Mouse (Mus musculus) CH12.LX (cell line): ENCODE measurements around the gene Cldn10. TPM values are rescaled to one million over a fixed set of nuclear protein-coding genes. Genes with fewer than 3 reads are reported as not detected.
A peak's percentile ranks its signal among the peaks of the same experiment; 100 is the strongest.

Experiments
- DNase-seq: peaks from one replicate; pipeline ENCODE4 v3.0.0-alpha.2; 2013; ENCODE audit errors: extremely low read depth
- H3K27ac ChIP-seq: 2 replicates; pipeline ENCODE4 v1.5.1; 2012; ENCODE audit warnings: low read depth, mild to moderate bottlenecking, control low read depth, moderate library complexity; ENCODE audit not compliant: insufficient read depth
- H3K27me3 ChIP-seq: replicated peaks from 2 replicates; pipeline ENCODE3; 2012; ENCODE audit warnings: inconsistent platforms
- H3K36me3 ChIP-seq, 2 experiments: replicated peaks in 1 of 2; 2 replicates each; pipeline versions ENCODE3 to v1.6.1; 2012; ENCODE audit warnings: inconsistent platforms in 1 of 2, low read length in 1 of 2, mild to moderate bottlenecking in 1 of 2, mixed read lengths in 1 of 2, moderate library complexity in 1 of 2; ENCODE audit not compliant: control insufficient read depth in 1 of 2, insufficient read depth in 1 of 2
- H3K4me1 ChIP-seq, 2 experiments: 2 replicates each; pipeline ENCODE4 v1.6.1; 2012; ENCODE audit warnings: inconsistent platforms in 1 of 2, moderate library complexity in 1 of 2; ENCODE audit not compliant: insufficient read depth in 2 of 2, control insufficient read depth in 1 of 2
- H3K4me2 ChIP-seq: 2 replicates; pipeline ENCODE4 v1.6.1; 2012; ENCODE audit warnings: low read depth, mild to moderate bottlenecking, control low read depth; ENCODE audit not compliant: poor library complexity, insufficient read depth, severe bottlenecking
- H3K4me3 ChIP-seq, 3 experiments: fragments of 150-350 bp in 1 of 3; sonication (generic) in 1 of 3; replicated peaks in 1 of 3; 2 replicates each; pipeline versions ENCODE3 to v1.5.1; 2011 to 2012; ENCODE audit warnings: low read depth in 2 of 3, low read length in 2 of 3, mild to moderate bottlenecking in 2 of 3, moderate library complexity in 2 of 3, control low read depth in 1 of 3, improper control_type of control experiment in 1 of 3, inconsistent platforms in 1 of 3, mixed read lengths in 1 of 3; ENCODE audit not compliant: poor library complexity in 1 of 3
- H3K79me2 ChIP-seq: replicated peaks from 2 replicates; pipeline ENCODE4 v1.6.1; 2012; ENCODE audit warnings: mild to moderate bottlenecking, moderate library complexity; ENCODE audit not compliant: control insufficient read depth, poor library complexity, insufficient read depth, severe bottlenecking; ENCODE audit errors: extremely low read depth
- H3K9ac ChIP-seq: 2 replicates; pipeline ENCODE4 v1.6.1; 2012; ENCODE audit warnings: low read depth, mild to moderate bottlenecking, control low read depth, moderate library complexity; ENCODE audit not compliant: insufficient read depth
- H3K9me3 ChIP-seq: replicated peaks from 2 replicates; pipeline ENCODE3; 2012; ENCODE audit warnings: low read length, inconsistent platforms, mixed read lengths
- CHD2 ChIP-seq: IDR thresholded peaks from 2 replicates; pipeline ENCODE4 v1.6.1; 2011; ENCODE audit warnings: low read length, improper control_type of control experiment
- CTCF ChIP-seq, 2 experiments: IDR thresholded peaks in 1 of 2; conservative IDR thresholded peaks in 1 of 2; 2 replicates each; pipeline ENCODE4 v1.5.1; 2011 to 2012; ENCODE audit warnings: low read depth in 2 of 2, low read length in 2 of 2, improper control_type of control experiment in 1 of 2, inconsistent platforms in 1 of 2, mild to moderate bottlenecking in 1 of 2, moderate library complexity in 1 of 2
- E2F4 ChIP-seq: IDR thresholded peaks from 2 replicates; pipeline ENCODE4 v1.6.1; 2011; ENCODE audit warnings: low read depth, low read length, improper control_type of control experiment; ENCODE audit not compliant: insufficient replicate concordance
- GABPA ChIP-seq: IDR thresholded peaks from 2 replicates; pipeline ENCODE4 v1.6.1; 2012; ENCODE audit warnings: low read depth, low read length, improper control_type of control experiment, inconsistent platforms; ENCODE audit not compliant: insufficient replicate concordance
- JUN ChIP-seq: IDR thresholded peaks from 2 replicates; pipeline ENCODE4 v1.6.1; 2011; ENCODE audit warnings: low read depth, mild to moderate bottlenecking, low read length, improper control_type of control experiment, moderate library complexity; ENCODE audit not compliant: insufficient read depth
- KAT2A ChIP-seq: IDR thresholded peaks from 2 replicates; pipeline ENCODE4 v1.6.1; 2012; ENCODE audit warnings: low read length, improper control_type of control experiment, inconsistent platforms; ENCODE audit not compliant: insufficient replicate concordance
- MAFK ChIP-seq: IDR thresholded peaks from 2 replicates; pipeline ENCODE4 v1.6.1; 2011; ENCODE audit warnings: low read length, improper control_type of control experiment; ENCODE audit not compliant: insufficient replicate concordance
- MAX ChIP-seq: IDR thresholded peaks from 2 replicates; pipeline ENCODE4 v1.6.1; 2011; ENCODE audit warnings: low read length, improper control_type of control experiment
- MAZ ChIP-seq: IDR thresholded peaks from 2 replicates; pipeline ENCODE4 v1.6.1; 2012; ENCODE audit warnings: low read depth, mild to moderate bottlenecking, inconsistent platforms, low read length, improper control_type of control experiment, moderate library complexity
- POLR2AphosphoS2 ChIP-seq: IDR thresholded peaks from 2 replicates; pipeline ENCODE4 v1.6.1; 2011; ENCODE audit warnings: low read depth, low read length, improper control_type of control experiment
- RAD21 ChIP-seq: IDR thresholded peaks from 2 replicates; pipeline ENCODE4 v1.6.1; 2011; ENCODE audit warnings: low read depth, mild to moderate bottlenecking, low read length, improper control_type of control experiment, moderate library complexity
- SMC3 ChIP-seq: IDR thresholded peaks from 2 replicates; pipeline ENCODE4 v1.6.1; 2011; ENCODE audit warnings: low read depth, low read length, improper control_type of control experiment
- TBP ChIP-seq: conservative IDR thresholded peaks from 2 replicates; pipeline ENCODE4 v1.6.1; 2011; ENCODE audit warnings: low read depth, low read length, improper control_type of control experiment
- UBTF ChIP-seq: IDR thresholded peaks from 2 replicates; pipeline ENCODE4 v1.6.1; 2012; ENCODE audit warnings: low read depth, mild to moderate bottlenecking, inconsistent platforms, low read length, improper control_type of control experiment, moderate library complexity
- USF1 ChIP-seq: IDR thresholded peaks from 2 replicates; pipeline ENCODE4 v1.6.1; 2014; ENCODE audit warnings: low read depth, mild to moderate bottlenecking, inconsistent platforms, low read length, improper control_type of control experiment
- dilution Hi-C: fragments of 300-500 bp; cut with MboI; formaldehyde crosslinking; loops from 2 replicates; pipeline ENCODE4 v1.14.3; 2020; ENCODE audit warnings: low sequenced_read_pairs; ENCODE audit not compliant: extremely low pct_unique_long_range_greater_than_20kb, extremely low pct_ligation_motif_present
- in situ Hi-C: fragments of 300-500 bp; cut with MboI; formaldehyde crosslinking; loops from 3 replicates; pipeline ENCODE4 v1.14.3; 2019; ENCODE audit warnings: low sequenced_read_pairs, low pct_ligation_motif_present, low pct_unique_long_range_greater_than_20kb, mixed read lengths
- polyA plus RNA-seq: library from polyadenylated mRNA; unstranded; fragments of >175 nt; gene quantifications from 2 replicates; pipeline ENCODE4 v1.2.1, GENCODE M21; 2012; ENCODE audit warnings: low read depth; ENCODE audit not compliant: insufficient read length
- total RNA-seq, 2 experiments: library from RNA; depleted of rRNA; stranded (reverse); fragments of 300-350 nt in 1 of 2; fragments of >200 nt in 1 of 2; gene quantifications; 2 replicates each; pipeline ENCODE4 v1.2.3; 2012 to 2014

Cldn10 gene
- total and polyA plus RNA-seq, 3 experiments: not detected

DNA sequence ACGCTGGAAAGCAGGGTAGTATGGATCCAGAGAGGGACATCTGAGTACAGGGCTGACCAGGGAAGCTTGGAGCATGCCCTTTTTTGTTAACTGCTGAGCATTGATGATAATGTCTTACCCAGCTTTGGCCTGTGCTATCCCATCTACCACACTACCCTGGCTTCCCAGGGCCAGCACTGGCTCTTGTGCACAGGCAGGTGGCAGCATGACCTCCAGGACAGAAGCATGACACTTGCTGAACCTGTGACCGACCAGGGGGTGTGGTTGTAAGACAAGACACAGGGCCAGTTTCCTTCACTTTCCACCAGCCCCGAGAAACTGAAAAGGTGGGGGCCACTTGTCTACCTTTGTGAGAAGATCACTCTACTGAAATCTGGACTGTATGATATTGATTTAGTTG, 5.5 kb upstream of the Cldn10 start:
- H3K27me3 ChIP-seq: no peaks in the 10 kb centered on the region
- peak; percentile 10 for DNase-seq
- dilution Hi-C loops: no loop called here

DNA sequence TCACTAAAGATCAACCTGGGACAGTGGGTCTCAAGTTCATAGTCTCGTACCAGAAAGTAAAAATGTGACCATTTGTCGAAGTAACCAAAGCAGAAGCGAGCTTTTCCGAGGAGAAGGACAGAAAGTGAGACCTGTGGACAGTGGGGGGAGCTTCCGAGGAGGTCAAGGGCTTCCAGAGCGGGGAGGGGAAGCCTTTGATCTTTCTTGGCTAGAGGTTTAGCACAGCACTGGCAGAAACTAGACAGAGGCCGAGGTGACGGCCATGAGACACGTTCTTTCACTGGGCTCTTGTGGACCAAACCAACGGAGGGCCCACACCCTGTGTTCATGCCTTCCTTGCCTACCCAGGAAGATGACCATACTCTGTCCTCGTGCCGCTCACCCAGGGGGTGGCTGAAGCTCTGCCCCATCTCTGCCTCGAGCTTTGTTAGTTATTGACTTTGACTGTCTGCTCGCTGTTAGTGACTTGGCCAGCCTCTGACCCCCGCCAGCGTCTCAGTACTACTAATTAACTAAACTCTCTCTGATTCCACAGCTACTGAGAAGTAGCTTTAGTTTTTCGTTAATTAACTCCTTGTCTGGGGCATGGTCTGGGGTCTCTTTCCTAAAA, 4.3 kb upstream of the Cldn10 start:
- Histone ChIP-seq H3K36me3 (no peaks in the 10 kb centered on the region), H3K27me3 (no peaks in the 10 kb centered on the region), H3K4me3 (no peak overlapping the region), H3K4me1 (no peaks in the 10 kb centered on the region), H3K9ac (no peak overlapping the region), H3K4me2 (no peak overlapping the region), H3K9me3 (no peaks in the 10 kb centered on the region), H3K27ac (no peak overlapping the region), H3K79me2 (no peaks in the 10 kb centered on the region)
- DNase-seq: no peak
- no peak for TF ChIP-seq CHD2
- no peak for TF ChIP-seq E2F4
- no peak for TF ChIP-seq TBP
- TF ChIP-seq GABPA: no peak
- TF ChIP-seq POLR2AphosphoS2: no peak
- TF ChIP-seq USF1: no peak
- in situ Hi-C loops: no loop called here
- dilution Hi-C loops: no loop called here

More for the DNA sequence above, 5.5 kb upstream of the Cldn10 start:
- no peaks in the 10 kb centered on the region for H3K9me3 ChIP-seq
- H3K27ac ChIP-seq: no peak overlapping the region
- no peak overlapping the region for H3K4me2 ChIP-seq
- no peak overlapping the region for H3K4me3 ChIP-seq
- in situ Hi-C loops: no loop called here
- TF ChIP-seq UBTF: no peak
- TF ChIP-seq MAX: no peak
- peak; percentile 62 for TF ChIP-seq SMC3
- no peak for TF ChIP-seq POLR2AphosphoS2
- no peak for TF ChIP-seq MAFK
- TF ChIP-seq MAZ: no peak
- TF ChIP-seq RAD21: peak; percentile 35
- peak in 1 of 2 experiments; percentile 58; a peak in 2 of 4 replicates for TF ChIP-seq CTCF (conservative IDR thresholded peaks at IDR 0.05 in 1 of 2, IDR thresholded peaks at IDR 0.05 in 1 of 2; ENCODE audit: low read depth in 2 of 2, low read length in 2 of 2)
- TF ChIP-seq KAT2A: no peak
- no peak for TF ChIP-seq JUN
- H3K4me1 ChIP-seq: no peaks in the 10 kb centered on the region
- H3K36me3 ChIP-seq: no peaks in the 10 kb centered on the region
- H3K79me2 ChIP-seq: no peaks in the 10 kb centered on the region
- H3K9ac ChIP-seq: no peak overlapping the region
